Mouse (Mus musculus) midbrain, embryonic 12.5 days (tissue): ENCODE measurements at regions not wholly inside any gene's neighbourhood (a gene's known extent, or its start where the extent isn't known, plus 50 kb on each side); places are given as distances from the start of the nearest gene placed in this dataset.

ENCODE experiments used
- ATAC-seq: fragments of 200-750 bp; cut with Nextera tagmentation; 2 replicates; pipeline ENCODE4 v1.8.0; 2017; ENCODE audit warnings: low read depth, moderate TSS enrichment, moderate library complexity; ENCODE audit not compliant: low FRiP score
- H3K27ac ChIP-seq: fragments of 300-500 bp; sonication (generic); replicated peaks from 2 replicates; pipeline ENCODE4 v1.5.1; 2016; ENCODE audit warnings: mild to moderate bottlenecking
- H3K27me3 ChIP-seq: fragments of 300-500 bp; sonication (generic); 2 replicates; pipeline ENCODE4 v1.6.1; 2016; ENCODE audit warnings: mild to moderate bottlenecking
- H3K36me3 ChIP-seq: fragments of 300-500 bp; sonication (generic); 2 replicates; pipeline ENCODE4 v1.6.1; 2016
- H3K4me1 ChIP-seq: fragments of 300-500 bp; sonication (generic); 2 replicates; pipeline ENCODE4 v1.6.1; 2016
- H3K4me2 ChIP-seq: fragments of 300-500 bp; sonication (generic); replicated peaks from 2 replicates; pipeline ENCODE4 v1.6.1; 2016; ENCODE audit warnings: mild to moderate bottlenecking, moderate library complexity
- H3K4me3 ChIP-seq: fragments of 300-500 bp; sonication (generic); 2 replicates; pipeline ENCODE4 v1.5.1; 2016; ENCODE audit warnings: mild to moderate bottlenecking
- H3K9ac ChIP-seq: fragments of 300-500 bp; sonication (generic); replicated peaks from 2 replicates; pipeline ENCODE4 v1.6.1; 2016; ENCODE audit warnings: mild to moderate bottlenecking, moderate library complexity
- H3K9me3 ChIP-seq: fragments of 300-500 bp; sonication (generic); 2 replicates; pipeline ENCODE4 v1.6.1; 2016; ENCODE audit warnings: mild to moderate bottlenecking
- WGBS: fragments of 180-500 bp; shearing (Covaris S2); methylation state at CpG from one replicate; pipeline ENCODE4 v1.1.7; 2016; 5-methylcytosine and 5-hydroxymethylcytosine counted together

DNA sequence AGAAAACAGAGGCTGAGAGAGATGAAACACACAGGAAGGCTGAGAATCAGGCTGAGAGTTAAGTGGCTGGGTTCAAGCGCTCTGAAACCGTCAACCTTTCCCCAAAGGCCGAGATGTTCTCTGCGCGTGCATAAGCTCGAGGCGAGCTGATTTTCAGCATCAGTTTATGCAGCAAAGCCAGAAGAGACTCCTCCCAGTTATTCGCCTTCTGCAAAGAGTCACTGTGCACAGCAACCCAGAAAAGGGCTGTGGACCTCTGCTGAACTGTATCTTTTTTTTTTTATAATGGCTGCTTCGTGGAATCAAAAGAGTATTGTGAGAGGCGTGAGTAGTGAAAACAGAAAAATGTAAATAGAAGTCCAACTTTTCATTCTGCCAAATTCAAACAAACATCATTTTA, 413.7 kb downstream of the Wdr11 start:
- no peak overlapping the region for H3K27ac ChIP-seq

DNA sequence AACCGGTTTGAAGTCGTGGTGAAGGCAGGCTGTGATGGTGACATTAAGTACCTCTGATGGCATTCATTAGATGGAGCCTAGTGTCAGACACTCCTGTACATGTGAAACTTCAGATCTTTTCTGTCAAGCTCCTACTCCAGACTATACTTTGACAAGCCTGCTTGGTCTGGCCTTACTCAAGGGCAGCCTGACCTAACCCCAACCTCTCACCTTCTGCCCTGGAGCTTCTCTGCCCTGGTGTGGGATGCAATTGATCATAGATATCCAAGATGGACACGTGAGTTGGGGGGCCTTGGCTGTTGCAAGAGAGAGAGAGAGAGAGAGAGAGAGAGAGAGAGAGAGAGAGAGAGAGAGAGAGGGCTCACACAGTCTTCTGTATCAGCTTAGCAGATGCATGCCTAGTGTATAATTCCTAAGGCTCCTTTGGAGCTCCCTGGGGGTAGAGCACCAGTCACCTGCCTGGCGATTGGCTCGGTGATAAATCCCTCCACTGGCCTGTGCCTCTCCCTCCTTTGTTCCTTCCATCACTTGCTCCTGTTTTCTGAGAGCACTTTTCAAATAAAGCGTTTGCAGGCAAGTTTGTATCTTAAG, 416.4 kb downstream of the Wdr11 start:
- Histone ChIP-seq H3K4me2 (no peak overlapping the region), H3K36me3 (no peaks in the 10 kb centered on the region), H3K9me3 (no peaks in the 10 kb centered on the region), H3K9ac (no peak overlapping the region), H3K4me1 (peaks cover 20% of the 10 kb centered on the region), H3K27me3 (peaks cover 11% of the 10 kb centered on the region; the same call in 1 of the 2 replicates), H3K4me3 (no peak overlapping the region), H3K27ac (no peak overlapping the region)
- no peak for ATAC-seq
- WGBS = 31% methylated on average over 6 of the region's 6 CpGs

More for the DNA sequence above, 413.7 kb downstream of the Wdr11 start:
- Histone ChIP-seq H3K27me3 (peaks cover 6% of the 10 kb centered on the region; the same call in 1 of the 2 replicates), H3K36me3 (no peaks in the 10 kb centered on the region), H3K4me2 (no peak overlapping the region), H3K9me3 (no peaks in the 10 kb centered on the region), H3K4me3 (no peak overlapping the region), H3K4me1 (peaks cover 21% of the 10 kb centered on the region), H3K9ac (no peak overlapping the region)
- 38% methylated on average over 10 of the region's 10 CpGs for WGBS
- ATAC-seq = no peak

- Histone ChIP-seq H3K9me3 (no peaks in the 10 kb centered on the region), H3K4me2 (no peak overlapping the region), H3K27ac (no peak overlapping the region), H3K4me3 (no peak overlapping the region), H3K9ac (no peak overlapping the region), H3K36me3 (no peaks in the 10 kb centered on the region), H3K27me3 (peaks cover 11% of the 10 kb centered on the region; the same call in 1 of the 2 replicates), H3K4me1 (peaks cover 17% of the 10 kb centered on the region)
- WGBS = 59% methylated on average over 12 of the region's 12 CpGs
- ATAC-seq = no peak
Measured at GRCm38 (mm10) chr7:130008591-130009418, 417.1 kb downstream of the Wdr11 start.

DNA sequence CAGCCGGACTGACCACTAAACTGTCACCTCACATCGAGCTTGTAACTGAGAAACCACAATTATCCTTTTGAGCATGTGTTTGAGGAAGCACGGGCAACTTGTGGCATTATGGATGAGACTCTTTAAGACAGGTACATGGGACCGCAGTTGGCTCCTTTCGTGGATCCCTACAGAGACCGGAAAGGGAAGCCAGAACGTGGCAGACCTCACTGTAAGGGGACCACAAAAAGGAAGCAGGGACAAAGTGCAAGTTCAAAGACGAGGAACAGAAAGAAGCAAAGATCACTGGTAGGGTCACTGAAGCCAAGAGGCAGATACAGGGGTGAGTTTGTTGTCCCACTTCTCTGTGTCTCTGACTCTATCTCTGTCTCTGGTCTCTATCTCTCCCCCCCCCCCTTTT, 420.4 kb downstream of the Wdr11 start:
- Histone ChIP-seq H3K27ac (no peak overlapping the region), H3K9me3 (no peaks in the 10 kb centered on the region), H3K9ac (no peak overlapping the region), H3K4me1 (0 out of 2 replicates have a peak, but pooled peaks cover 6% of the 10 kb centered on the region), H3K4me3 (no peak overlapping the region), H3K36me3 (no peaks in the 10 kb centered on the region), H3K27me3 (peaks cover 5% of the 10 kb centered on the region; the same call in 1 of the 2 replicates), H3K4me2 (no peak overlapping the region)
- WGBS = 78% methylated on average over 8 of the region's 8 CpGs
- ATAC-seq = no peak

DNA sequence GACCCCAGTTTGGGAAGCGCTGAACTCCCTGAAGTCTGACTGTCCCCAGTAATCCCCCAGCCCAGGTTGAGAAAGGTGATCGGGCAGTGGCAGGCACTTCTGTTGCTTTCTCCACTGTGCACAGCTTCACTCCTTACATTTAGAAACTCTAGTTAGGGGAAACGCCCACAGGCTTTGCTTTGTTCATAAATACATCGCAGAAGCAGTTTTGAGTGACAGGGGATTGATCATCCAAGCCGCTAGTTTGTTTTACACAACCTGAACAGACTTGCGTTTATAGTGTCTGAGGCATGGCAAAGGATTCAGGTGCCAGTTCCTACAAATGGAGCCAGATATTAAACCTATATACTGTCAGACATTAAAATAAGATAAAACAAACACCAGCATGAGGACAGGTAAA, 421.4 kb downstream of the Wdr11 start:
- H3K9me3 ChIP-seq = no peaks in the 10 kb centered on the region
- 89% methylated on average over 6 of the region's 6 CpGs for WGBS
- ATAC-seq = no peak
- H3K4me1 ChIP-seq = 0 out of 2 replicates have a peak, but pooled peaks cover 3% of the 10 kb centered on the region
- no peak overlapping the region for H3K4me2 ChIP-seq
- no peak overlapping the region for H3K4me3 ChIP-seq
- no peaks in the 10 kb centered on the region for H3K36me3 ChIP-seq
- H3K9ac ChIP-seq = no peak overlapping the region
- no peak overlapping the region for H3K27ac ChIP-seq
- peaks cover 5% of the 10 kb centered on the region; the same call in 1 of the 2 replicates for H3K27me3 ChIP-seq

GRCm38 (mm10) chr7:130014609-130015008, 422.9 kb downstream of the Wdr11 start:
- no peaks in the 10 kb centered on the region for H3K9me3 ChIP-seq
- H3K4me2 ChIP-seq = no peak overlapping the region
- 75% methylated on average over 10 of the region's 10 CpGs for WGBS
- no peak for ATAC-seq
- no peak overlapping the region for H3K4me3 ChIP-seq
- H3K36me3 ChIP-seq = no peaks in the 10 kb centered on the region
- H3K27me3 ChIP-seq = peaks cover 5% of the 10 kb centered on the region; the same call in 1 of the 2 replicates
- H3K9ac ChIP-seq = no peak overlapping the region
- H3K27ac ChIP-seq = no peak overlapping the region
- H3K4me1 ChIP-seq = no peaks in the 10 kb centered on the region

- H3K4me2 ChIP-seq = no peak overlapping the region
- H3K4me1 ChIP-seq = no peaks in the 10 kb centered on the region
- H3K4me3 ChIP-seq = no peak overlapping the region
- 76% methylated on average over 5 of the region's 5 CpGs for WGBS
- no peak for ATAC-seq
- no peak overlapping the region for H3K27ac ChIP-seq
- H3K9ac ChIP-seq = no peak overlapping the region
- H3K36me3 ChIP-seq = no peaks in the 10 kb centered on the region
- peaks cover 5% of the 10 kb centered on the region; the same call in 1 of the 2 replicates for H3K27me3 ChIP-seq
- H3K9me3 ChIP-seq = no peaks in the 10 kb centered on the region
Measured at GRCm38 (mm10) chr7:130015375-130016014, 423.8 kb downstream of the Wdr11 start.

GRCm38 (mm10) chr7:130016015-130016874, 424.6 kb downstream of the Wdr11 start:
- H3K4me1 ChIP-seq = no peaks in the 10 kb centered on the region
- no peak overlapping the region for H3K9ac ChIP-seq
- no peak overlapping the region for H3K4me2 ChIP-seq
- no peaks in the 10 kb centered on the region for H3K9me3 ChIP-seq
- peaks cover 3% of the 10 kb centered on the region; the same call in 1 of the 2 replicates for H3K27me3 ChIP-seq
- no peak overlapping the region for H3K4me3 ChIP-seq
- H3K27ac ChIP-seq = no peak overlapping the region
- H3K36me3 ChIP-seq = no peaks in the 10 kb centered on the region
- WGBS = 75% methylated on average over 17 of the region's 17 CpGs
- ATAC-seq = no peak

GRCm38 (mm10) chr7:130018891-130019290, 427.2 kb downstream of the Wdr11 start:
- Histone ChIP-seq H3K36me3 (no peaks in the 10 kb centered on the region), H3K4me3 (no peak overlapping the region), H3K4me2 (no peak overlapping the region), H3K9ac (no peak overlapping the region), H3K27ac (no peak overlapping the region), H3K27me3 (no peaks in the 10 kb centered on the region), H3K4me1 (no peaks in the 10 kb centered on the region), H3K9me3 (no peaks in the 10 kb centered on the region)
- ATAC-seq = no peak
- WGBS = 70% methylated on average over 4 of the region's 4 CpGs

DNA sequence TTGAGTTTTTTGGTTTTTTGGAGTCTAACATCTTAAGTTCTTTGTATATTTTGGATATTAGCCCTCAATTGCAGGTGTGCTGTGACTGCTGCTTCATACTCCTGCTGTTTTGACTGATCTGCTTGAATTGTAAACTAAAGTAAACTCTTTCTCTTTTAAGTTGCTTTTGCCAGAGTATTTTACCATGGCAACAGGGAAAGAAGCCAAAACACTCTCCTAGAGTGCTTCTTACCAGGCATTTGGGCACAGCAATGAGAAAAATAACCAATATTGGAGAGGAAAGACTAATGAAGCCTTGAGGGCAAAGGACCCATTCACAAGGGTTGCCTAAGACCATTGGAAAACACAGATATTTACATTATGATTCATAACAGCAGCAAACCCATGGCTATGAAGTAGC, 437.3 kb downstream of the Wdr11 start:
- no peak overlapping the region for H3K9ac ChIP-seq
- H3K4me2 ChIP-seq = no peak overlapping the region
- H3K27ac ChIP-seq = no peak overlapping the region
- H3K9me3 ChIP-seq = no peaks in the 10 kb centered on the region
- H3K4me1 ChIP-seq = no peaks in the 10 kb centered on the region
- ATAC-seq = no peak
- H3K4me3 ChIP-seq = no peak overlapping the region
- no peaks in the 10 kb centered on the region for H3K27me3 ChIP-seq
- no peaks in the 10 kb centered on the region for H3K36me3 ChIP-seq

DNA sequence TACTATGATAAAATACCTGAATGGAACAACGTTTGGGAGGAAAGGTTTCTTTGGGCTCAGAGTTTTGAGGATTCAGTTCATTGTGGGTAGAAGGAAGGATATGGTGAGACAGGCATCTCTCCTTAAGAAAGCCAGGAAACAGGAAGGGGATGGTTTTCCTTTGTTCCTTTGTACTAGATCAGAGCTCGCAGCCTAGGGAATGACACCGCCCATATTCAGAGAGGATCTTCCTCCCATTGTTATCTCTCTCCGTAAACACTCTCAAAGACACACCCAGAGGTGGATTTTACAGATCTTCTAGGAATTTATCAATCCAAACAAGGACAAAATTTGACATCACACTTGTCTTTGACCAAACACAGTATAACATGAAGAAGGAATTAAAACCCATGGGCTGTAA, 439.0 kb downstream of the Wdr11 start:
- H3K27me3 ChIP-seq = 0 out of 2 replicates have a peak, but pooled peaks cover 2% of the 10 kb centered on the region
- no peaks in the 10 kb centered on the region for H3K36me3 ChIP-seq

More for the DNA sequence above, 439.0 kb downstream of the Wdr11 start:
- Histone ChIP-seq H3K4me1 (no peaks in the 10 kb centered on the region), H3K4me3 (no peak overlapping the region), H3K27ac (no peak overlapping the region), H3K4me2 (no peak overlapping the region), H3K9me3 (no peaks in the 10 kb centered on the region), H3K9ac (no peak overlapping the region)
- ATAC-seq = no peak
- 93% methylated on average over 4 of the region's 4 CpGs for WGBS
